Mouse (Mus musculus) heart, adult 9 months (tissue): ENCODE measurements around the gene Mef2c.

ENCODE experiments used
- DNase-seq, 2 experiments: peaks; one replicate each; pipeline ENCODE4 v3.0.0; 2022; ENCODE audit warnings: low spot score in 2 of 2

Mef2c gene

DNA sequence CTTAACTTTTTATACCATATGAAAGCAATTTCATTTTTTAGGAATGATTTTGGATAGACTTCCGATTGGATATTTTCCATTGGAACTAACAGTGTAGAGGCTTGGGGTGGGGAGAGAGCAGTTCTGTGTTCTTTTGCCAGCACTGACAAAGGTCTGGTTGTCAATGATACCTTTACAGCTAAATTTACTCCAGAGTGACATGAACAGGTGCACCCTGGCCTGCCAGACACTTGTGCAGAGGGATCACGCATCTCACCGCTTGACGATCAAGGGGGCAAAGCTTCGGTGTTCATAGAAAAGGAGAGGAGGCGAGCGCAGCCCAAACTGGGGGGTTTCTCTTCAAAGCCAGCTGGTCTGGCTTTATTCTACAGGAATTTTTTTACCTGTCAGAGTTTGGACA lies at the start of gene Mef2c:
Gene Mef2c, plus strand, starts transcription at position 116 of the 400 bp plus-strand sequence.
- DNase-seq: no peak

DNA sequence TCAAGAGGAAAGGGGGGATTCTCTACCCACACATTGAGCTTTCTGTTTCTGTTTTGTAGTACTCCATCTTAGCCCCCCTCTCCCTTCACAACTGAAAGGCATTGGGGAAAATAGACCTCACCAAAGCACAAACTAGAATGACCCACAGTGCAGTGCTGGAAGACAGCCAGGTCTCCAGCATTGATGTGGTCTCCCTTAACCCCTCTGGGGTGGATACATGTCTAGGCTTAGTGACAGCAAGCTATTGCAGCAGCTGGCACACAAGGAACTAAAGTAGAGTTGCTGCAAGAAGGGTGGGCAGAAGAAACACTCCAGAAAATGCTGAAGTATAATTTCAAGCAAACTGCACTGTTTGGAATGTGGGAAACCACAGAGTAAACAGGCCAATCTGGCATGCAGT lies 45.1 kb upstream of the Mef2c start:
- no peak for DNase-seq

DNA sequence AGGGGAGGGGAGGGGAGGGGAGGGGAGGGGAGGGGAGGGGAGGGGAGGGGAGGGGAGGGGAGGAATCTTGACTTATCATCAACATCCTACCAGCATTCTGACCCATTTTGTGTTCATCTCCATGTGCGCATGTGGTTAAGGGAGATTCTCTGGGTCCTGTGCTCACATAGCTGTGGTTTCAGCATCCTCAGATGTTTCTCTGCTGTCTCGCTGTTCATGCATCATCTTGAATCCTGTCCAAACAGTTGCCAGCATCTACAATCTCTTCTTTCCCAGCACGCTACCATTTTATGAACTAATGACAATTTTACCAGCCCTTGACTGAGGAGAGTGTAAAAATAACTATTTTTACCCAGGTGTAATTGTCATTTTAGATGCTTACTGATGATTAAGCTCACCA lies 44.2 kb upstream of the Mef2c start:
- no peak for DNase-seq

DNA sequence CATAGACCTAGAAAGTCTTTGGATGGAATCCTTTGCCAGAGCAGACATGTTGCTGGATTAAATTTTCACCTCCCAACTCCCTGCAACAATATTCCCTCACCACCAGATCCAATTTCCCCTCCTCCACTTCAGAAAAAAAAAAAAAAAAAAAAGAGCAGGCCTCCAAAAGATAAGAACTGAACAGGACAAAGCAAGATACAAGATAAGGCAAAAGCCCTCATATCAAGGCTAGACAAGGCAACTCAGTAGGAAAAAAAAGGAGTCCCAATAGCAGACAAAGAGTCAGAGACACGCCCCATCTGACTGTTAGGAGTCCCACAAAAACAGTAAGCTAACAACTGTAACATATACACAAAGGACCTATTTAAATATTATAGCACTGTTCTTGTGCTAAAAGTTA lies 43.2 kb upstream of the Mef2c start:
- DNase-seq: no peak

DNA sequence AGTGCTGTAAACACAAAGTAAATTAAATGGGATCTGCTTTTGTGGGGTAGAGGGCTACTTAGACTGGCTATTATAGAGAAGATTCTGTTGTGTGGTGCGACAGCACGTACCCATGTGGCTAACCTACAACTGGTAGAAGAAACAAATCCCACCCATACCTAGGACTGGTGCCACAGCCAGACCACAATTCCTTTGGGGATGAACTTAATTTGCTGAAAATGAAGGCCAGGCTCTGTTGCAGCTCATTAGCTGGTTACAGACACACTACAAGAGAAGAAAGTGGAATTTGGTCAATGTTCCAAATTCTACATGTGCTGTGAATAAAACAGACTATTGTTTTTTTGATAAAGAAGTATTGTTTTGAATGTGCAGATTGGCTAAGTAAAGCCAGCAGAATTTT lies 42.3 kb upstream of the Mef2c start:
- no peak for DNase-seq

DNA sequence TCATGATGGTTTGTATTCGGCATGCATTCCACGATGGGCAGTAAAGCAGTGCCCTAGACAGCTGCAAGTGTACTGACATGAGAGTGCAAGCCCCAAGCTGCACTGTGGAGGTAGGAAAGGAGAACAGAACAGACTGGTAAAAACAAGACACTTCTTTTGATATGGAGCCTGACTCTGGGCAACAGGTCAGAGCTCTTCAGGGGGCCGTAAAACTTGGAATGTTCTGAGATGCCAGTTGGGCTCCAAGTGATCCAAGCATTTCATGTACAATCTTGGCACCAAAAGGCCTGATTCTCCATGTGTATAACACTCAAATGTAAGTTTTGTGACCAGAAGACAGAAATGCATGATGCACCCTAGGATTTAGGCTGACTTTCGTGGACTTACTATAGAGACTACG lies 37.1 kb upstream of the Mef2c start:
- no peak for DNase-seq

DNA sequence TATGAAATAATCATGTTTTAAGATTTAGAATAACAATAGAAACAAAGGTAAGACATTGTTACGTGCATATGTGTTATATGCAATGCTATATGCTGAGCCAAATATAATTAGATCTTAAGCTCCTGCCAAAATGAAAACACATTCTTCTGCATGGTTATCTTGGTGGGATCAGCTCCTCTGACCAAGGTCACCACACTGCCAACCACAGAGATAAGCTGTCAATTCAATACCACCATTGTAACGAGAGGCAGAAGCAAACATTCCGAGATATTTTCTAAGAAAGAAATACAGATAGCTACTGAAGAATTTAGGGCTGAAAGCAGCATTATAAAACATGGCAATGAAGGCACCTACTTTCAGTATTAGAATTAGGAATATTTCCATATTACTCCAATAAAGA lies 35.0 kb upstream of the Mef2c start:
- no peak for DNase-seq

DNA sequence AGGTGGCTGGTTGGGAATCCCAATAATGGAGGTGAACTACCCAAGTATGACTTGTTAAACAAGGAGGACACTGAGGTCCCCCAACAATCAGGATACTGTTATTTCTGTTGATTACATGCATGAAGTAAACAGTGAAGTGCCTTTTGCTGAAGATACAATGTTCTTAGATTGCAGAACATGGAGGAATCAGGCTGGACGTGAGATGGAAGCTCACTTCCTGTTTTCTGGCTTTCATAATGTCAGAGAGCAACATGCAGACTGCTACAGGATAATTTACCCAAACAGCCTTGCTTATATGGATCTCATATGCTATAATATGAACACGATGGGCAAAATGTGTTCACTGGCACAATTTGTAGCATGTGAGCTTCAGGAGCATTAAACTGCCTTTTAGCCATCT lies 30.1 kb upstream of the Mef2c start:
- DNase-seq: no peak

DNA sequence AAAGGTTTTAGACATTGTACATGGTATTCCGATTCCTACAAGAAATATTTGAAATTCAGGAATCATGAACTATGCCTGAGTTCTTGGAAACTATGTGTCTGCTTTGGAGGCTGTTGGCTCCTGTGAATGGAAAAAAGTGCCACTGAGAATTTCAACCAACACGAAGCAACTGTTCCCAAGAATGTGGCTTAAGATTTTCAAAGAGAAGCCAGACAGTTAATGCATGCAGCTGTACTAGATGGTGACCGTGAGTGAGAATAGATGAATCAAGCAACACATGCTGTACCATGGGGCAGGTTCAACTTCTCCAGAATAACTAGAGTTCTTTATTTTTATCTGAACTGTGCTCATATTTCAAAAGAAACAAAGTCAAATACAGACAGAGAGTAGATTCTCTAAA lies 23.4 kb upstream of the Mef2c start:
- no peak for DNase-seq

DNA sequence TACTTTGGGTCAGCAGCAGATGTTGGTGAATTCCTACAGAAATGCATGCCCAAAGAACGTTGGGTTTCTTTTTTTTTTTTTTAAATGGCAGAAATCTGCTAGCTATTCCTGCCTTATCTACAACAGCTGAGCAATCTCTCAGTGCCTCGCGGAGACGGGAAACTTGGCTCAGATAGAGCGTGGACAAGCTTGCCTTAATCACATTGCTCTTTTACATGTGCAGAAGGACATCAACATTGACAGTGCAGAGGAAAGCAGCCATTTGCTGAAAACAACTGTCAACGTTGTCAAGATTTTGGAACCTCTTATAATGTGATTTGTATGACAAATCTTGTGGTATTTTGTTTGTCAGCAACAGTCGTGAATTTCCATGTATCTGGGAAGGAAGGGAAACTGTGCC lies 22.5 kb upstream of the Mef2c start:
- peak; percentile 6 to 8 for DNase-seq

DNA sequence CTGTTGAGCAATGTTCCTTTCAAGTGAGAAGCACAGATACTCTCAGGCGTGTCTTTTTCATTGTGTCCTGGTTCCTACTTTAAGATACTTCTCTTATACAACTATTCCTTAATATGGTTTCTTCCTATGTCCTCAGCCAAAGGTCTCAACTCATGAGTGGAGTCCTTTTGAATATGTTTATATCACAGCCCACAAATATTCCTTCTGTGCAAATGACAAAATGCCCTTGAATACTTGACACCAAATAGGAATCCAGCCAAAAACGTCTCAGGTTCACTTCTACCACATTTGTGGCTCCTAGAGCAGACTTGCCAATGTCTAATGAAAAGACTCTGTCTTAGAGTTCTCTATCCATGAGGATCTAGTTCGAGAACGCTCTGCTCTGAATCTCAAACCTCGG lies 21.7 kb upstream of the Mef2c start:
- peak; percentile 4 to 7 for DNase-seq

DNA sequence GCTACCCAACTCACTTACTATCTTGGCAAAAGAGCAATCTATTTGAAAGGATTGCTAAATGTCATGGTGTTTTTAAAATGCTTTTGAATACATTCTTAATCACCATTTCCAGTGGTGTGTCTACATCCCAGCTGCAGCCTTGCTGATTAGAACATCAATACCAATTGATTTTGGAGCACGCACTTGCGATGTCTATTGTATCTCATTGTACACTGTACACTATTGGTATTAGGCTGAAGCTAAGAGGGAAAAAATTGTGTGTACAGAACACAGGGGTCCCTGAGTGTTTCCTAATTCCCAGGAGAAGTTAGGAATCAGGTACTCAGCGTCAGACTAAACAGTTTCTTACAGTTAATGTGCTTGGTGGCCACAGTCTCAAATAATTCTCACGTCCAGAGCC lies 19.6 kb upstream of the Mef2c start:
- DNase-seq: no peak

DNA sequence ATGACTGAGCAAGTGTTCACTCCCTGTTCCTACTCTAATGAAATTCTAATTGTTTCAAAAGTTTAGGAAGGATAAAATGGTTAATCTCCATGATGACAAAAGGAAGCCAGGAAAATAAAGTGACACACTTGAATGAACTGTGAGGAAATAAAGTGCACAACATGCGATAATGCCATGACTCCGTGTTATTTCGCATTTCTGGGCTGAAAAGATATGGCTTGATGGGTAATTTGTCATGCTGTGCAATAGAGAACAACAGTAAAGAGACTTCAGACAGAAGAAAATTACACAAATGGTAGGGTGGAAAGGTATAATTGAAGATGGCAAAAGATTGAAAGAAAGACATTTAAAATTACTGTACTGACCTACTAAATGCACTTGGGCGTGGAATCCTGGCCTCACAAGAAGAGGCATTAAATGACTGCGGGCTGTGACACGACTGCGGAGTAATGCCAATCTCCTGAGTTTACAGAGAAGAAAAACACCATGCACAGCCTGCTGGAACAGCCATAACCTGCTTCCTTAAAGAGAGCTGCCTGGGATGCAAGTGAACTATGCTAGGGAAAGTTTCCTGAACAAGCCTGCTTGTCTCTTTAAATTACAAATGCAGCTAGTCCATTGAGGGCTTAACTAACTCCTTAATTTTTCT lies 19.0 kb upstream of the Mef2c start:
- DNase-seq: no peak

DNA sequence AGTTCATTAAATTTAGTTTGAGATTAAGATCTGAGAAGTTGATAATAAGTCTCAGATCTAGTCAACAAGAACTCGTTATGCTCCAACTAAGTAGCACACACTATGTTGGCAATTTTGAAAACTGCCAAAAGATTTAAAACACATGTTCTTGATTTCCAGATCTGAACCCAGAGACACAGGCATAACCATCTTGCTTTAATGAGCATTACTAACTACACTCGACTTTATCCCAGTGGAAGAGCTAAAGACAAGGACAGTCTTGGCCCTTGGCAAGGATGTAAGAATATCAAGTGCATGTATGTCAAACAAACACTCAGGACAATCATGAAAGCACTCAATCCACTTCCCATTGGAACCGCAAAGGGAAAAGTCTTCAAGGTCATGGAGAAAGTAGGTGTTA lies 11.8 kb upstream of the Mef2c start:
- no peak for DNase-seq

DNA sequence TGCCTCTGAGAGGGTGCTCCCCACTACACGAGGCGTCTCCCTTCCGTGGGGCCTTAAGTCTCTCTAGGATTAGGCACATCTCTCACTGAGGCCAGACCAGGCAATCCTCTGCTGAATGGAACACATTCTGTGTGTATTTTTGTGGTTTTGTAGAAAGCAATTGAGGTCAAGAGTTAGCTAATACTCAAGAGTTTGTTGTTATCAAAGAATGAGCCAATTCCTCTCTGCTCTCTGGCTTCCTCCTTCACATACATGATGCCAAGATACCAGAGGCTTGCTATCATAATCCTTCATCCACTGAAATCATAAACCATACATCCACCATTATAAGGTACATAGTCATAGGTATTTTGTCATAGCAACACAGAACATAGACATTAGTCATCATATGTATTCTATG lies 6.1 kb upstream of the Mef2c start:
- no peak for DNase-seq

DNA sequence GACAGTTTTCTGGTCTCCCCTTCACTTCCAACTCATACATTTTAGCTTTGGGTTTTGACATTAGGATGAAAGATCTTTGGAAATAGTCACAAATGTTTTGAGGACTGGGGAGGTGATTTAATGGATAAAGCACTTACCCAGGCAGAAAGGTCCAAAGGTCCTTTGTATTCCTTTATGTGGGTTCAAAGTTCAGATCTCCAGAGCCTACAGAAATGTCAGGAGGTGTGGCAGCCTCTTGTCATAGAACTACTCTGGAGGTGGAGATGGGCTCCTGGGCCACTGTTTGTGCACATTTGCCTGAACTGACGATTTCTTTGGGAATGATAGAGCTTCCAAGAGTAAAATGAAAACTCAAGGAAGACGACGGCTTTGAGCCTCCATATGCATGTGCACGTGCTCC lies 4.3 kb upstream of the Mef2c start:
- DNase-seq: no peak

DNA sequence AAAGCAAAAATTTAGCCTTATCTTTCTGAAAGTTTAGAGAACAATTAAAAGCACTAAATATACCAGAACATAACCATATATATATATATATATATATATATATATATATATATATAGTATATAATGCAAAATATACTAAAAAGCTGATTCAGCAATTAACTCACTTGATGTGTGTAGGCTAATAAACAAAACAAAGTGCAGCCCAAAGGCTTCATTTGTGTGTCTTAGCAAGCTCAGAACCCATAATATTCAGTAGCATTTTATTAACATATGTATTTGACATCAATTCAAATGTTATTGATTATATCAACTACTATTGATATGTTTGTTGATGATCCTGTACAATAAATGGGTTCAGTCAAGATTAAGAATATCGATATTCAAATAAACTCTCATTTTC lies 3.9 kb downstream of the Mef2c start:
- DNase-seq: no peak

DNA sequence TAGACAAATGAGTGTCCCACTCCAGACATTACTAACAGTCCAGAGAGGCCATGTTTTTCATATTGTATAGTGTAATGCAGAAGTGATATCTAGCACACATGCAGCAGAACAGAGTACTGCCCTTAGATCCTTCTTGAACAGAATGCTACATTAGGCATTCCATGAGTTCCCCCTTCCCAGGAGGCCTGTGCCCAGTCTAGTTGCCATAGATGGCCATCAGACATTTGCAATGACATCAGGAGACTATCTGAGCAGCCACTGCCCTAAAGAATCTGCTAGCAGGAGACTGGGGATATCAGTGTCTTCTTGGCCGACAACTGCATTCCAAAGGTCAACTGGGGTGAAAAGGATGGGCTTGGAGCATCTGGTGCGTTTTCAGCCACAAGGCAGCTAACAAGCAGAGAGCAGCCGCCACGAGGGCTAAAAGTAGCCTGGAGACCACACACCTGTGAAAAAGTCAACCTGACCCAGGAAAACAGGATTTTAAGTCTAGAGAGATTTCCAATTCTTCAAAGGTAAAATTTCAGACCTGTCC lies 11.2 kb downstream of the Mef2c start:
- no peak for DNase-seq

DNA sequence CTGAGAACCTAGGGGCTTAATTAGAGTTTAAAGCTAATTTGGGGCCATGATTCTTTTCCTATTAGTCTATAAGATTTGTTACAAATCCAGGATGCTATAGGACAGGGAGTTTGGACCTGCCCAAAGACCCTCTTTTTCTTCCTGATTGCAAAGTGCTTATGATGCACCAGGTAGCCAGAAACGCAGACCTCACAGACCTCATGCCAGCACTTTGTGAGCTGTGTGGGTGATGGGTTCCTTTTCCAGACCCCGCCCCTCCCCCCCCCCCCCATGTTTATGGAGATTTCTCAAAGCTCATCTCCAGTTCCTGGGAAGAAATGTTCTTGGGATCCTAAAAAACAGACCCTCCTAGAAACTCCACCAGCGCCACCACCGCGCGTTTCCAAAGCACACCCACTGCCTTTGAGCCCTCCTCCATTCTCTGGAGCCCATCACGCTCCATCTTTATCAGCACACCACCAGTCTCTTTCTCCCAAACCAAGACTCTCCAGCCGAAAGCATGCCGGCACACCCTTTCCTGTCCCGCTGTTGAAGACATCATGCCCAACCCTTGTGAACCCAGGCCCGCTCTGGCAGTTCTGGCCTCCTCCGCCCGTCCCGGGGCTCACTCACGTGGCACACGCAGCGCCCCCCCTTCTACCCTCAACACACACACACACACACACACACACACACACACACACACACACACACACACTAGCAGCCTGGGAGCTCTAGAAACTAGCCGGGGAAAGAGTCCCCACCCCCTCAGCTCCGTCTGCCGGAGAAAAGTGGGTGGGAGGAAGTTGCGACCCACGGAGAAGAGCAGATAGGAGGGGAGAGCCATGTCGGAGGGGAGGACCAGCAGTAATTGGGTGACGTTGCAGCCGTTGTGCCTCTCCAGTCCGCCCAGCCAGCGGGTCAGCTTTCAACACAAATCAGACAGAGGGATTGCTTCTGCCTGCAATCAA lies 14.1 kb downstream of the Mef2c start:
- DNase-seq: peak; percentile 77 to 84

DNA sequence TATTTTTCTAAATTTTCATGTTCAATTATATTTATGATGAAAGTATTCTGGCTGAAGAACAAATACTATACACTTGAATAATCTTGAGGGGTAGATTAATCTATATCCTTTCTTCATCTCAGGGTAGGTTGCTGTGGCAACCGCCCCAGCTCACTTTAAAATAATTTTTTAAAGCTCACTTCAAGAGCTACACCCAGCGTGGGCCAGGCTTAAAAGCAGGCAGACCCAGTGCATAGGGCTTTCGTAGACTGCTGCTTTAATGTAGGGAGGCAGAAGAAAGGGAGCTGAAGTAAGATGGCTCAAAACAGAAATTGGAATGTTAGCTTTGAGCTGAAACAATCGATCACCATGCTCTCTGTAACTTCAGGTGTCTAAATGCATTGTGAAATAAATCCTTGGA lies 17.0 kb downstream of the Mef2c start:
- no peak for DNase-seq

DNA sequence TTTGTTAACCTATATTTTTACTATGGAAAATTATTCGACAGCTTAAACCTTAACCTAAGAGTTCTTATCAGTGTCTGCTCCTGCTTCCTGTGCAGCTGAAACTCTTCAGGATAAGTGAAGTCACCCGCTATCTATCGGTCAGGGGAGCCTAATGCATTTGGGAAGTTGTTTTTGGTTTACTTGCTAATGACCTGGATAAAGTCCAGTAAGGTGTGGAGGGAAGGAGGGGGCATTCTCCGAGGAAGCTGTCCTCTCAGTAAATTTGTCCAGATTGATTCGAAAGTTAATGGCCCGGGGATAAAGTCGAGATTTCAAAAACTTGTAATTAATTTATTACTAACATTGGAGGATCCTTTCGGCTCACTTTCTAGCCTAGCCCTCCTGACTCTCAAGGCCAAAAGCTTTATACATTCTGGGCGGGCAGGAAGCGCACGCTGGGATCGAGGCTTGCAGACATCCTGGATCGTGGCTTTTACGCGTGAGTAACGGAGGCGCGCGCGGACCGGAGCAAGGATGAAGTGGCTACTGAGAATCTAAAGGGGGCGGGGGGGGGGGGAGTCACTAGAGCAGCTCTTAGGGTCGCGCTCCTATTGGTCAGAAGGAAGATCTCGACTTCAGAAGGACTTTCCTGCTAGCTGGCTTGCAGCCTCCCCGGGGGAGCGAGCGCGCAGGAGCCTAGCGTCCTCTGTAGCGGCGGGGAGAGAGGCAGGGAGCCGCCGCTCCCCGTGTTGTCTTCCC lies 19.6 kb downstream of the Mef2c start:
- DNase-seq: peak; percentile 84 to 90

DNA sequence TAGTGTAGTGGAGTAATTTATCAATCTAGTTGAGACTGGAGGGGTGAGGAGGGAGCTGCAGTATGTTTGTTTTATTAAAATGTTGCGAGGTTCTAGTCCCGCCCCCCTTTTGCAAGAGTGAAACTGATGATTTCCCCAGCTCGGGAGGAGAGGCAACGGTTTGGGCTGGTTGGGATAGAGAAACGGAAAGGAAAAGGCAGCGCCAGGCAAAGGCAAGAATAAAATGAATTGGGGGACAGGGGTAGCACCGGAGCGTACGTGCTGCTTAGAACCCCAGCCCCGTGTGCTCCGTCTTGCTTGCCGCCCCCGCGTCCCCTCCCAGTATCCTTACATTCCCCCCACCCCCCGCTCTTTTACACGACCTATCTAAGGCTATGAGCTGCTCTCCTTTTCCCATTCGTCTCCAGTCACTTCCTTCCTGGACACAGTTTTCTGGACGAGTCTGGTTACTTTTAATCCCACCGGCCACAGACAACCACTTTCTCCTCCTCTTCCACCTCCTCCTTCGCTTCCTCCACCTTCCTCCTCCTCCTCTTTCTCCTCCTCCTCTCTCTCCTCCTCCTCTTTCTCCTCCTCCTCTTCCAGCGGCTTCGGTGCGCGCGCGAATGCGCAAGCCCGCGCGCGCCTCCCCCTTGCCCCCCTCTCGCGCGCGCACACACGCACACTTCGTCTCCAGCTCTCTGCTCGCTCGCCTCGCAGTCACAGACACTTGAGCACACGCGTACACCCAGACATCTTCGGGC lies 20.5 kb downstream of the Mef2c start:
- DNase-seq: peak; percentile 80 to 84
